Mouse (Mus musculus) kidney, embryonic 14.5 days (tissue): Measurements from ENCODE around the gene Astn2. TPM values are rescaled to one million over a fixed set of nuclear protein-coding genes. Genes with fewer than 3 reads are reported as not detected.

Source experiments
- ATAC-seq: fragments of 200-750 bp; cut with Nextera tagmentation; 2 replicates; pipeline ENCODE4 v1.8.0; 2017; ENCODE audit warnings: moderate number of reproducible peaks, mild to moderate bottlenecking, moderate TSS enrichment, moderate library complexity; ENCODE audit not compliant: low FRiP score, low TSS enrichment
- H3K27ac ChIP-seq: fragments of 300-500 bp; sonication (generic); 2 replicates; pipeline ENCODE4 v1.5.1; 2014; ENCODE audit warnings: low read depth, mild to moderate bottlenecking, low read length, moderate library complexity, mixed read lengths
- H3K27me3 ChIP-seq: fragments of 300-500 bp; sonication (generic); 2 replicates; pipeline ENCODE4 v1.6.1; 2014; ENCODE audit warnings: mild to moderate bottlenecking, low read length; ENCODE audit not compliant: control insufficient read depth, insufficient read depth
- H3K36me3 ChIP-seq: fragments of 300-500 bp; sonication (generic); 2 replicates; pipeline ENCODE4 v1.6.1; 2014; ENCODE audit warnings: low read length, mixed read lengths; ENCODE audit not compliant: control insufficient read depth, insufficient read depth
- H3K4me1 ChIP-seq: fragments of 300-500 bp; sonication (generic); 2 replicates; pipeline ENCODE4 v1.6.1; 2014; ENCODE audit warnings: low read length, mixed read lengths; ENCODE audit not compliant: control insufficient read depth, insufficient read depth
- H3K4me2 ChIP-seq: fragments of 300-500 bp; sonication (generic); replicated peaks from 2 replicates; pipeline ENCODE4 v1.6.1; 2014; ENCODE audit warnings: low read depth, mild to moderate bottlenecking, low read length
- H3K4me3 ChIP-seq: fragments of 300-500 bp; sonication (generic); 2 replicates; pipeline ENCODE4 v1.5.1; 2014; ENCODE audit warnings: mild to moderate bottlenecking, low read length
- H3K9ac ChIP-seq: fragments of 300-500 bp; sonication (generic); 2 replicates; pipeline ENCODE4 v1.6.1; 2014; ENCODE audit warnings: low read depth, mild to moderate bottlenecking, low read length, moderate library complexity
- H3K9me3 ChIP-seq: fragments of 300-500 bp; sonication (generic); 2 replicates; pipeline ENCODE4 v1.6.1; 2016; ENCODE audit warnings: low read length; ENCODE audit not compliant: control insufficient read depth
- WGBS: fragments of 180-500 bp; shearing (Covaris S2); extraction: QIAGEN DNeasy Blood & Tissue Kit; methylation state at CpG from one replicate; pipeline ENCODE4 v1.1.7; 2014; 5-methylcytosine and 5-hydroxymethylcytosine counted together
- polyA plus RNA-seq: library from polyadenylated mRNA; unstranded; fragments of >200 nt; fragmentation: Nextera tagmentation; extraction: Ambion mirVana; gene quantifications from 2 replicates; pipeline ENCODE4 v1.2.1, GENCODE M21; 2014

The Astn2 gene
- polyA plus RNA-seq, 1 experiment from 2014 or later: 0.60 TPM

- Histone ChIP-seq H3K9ac (no peak overlapping the region), H3K4me2 (no peak overlapping the region), H3K27me3 (no peaks in the 10 kb centered on the region), H3K36me3 (no peaks in the 10 kb centered on the region), H3K4me1 (no peaks in the 10 kb centered on the region), H3K27ac (no peak overlapping the region), H3K9me3 (no peaks in the 10 kb centered on the region), H3K4me3 (no peak overlapping the region)
- WGBS: 96% methylated on average over 4 of the region's 4 CpGs
- no peak for ATAC-seq
These were observed 1005.0 kb downstream of the Astn2 start for GRCm38 (mm10) chr4:65399457-65399856.

DNA sequence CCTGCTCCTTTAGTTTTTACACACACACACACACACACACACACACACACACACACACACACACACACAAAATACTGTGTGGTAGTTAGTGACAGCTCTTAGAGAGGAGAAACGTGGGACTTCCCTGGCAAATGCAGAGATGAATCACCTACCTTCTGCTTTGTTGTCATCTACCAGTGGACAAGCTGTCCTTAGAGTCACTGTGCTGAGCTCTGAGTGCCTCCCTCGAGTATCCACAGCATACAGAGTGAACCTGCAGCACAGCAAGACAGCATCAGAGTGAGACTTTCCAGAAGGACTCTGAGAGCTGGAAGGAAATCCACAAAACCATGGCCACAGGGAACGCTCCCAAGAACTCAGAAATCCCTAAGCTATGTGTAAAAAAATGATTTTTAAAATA lies 1007.6 kb downstream of the Astn2 start:
- Histone ChIP-seq H3K36me3 (no peaks in the 10 kb centered on the region), H3K9me3 (no peaks in the 10 kb centered on the region), H3K4me2 (no peak overlapping the region), H3K4me1 (no peaks in the 10 kb centered on the region), H3K4me3 (no peak overlapping the region), H3K27ac (no peak overlapping the region), H3K9ac (no peak overlapping the region), H3K27me3 (no peaks in the 10 kb centered on the region)
- ATAC-seq: no peak
- WGBS: 74% methylated on average over 3 of the region's 3 CpGs

GRCm38 (mm10) chr4:65391001-65391400 lies 1013.4 kb downstream of the Astn2 start:
- 0 out of 2 replicates have a peak, but pooled peaks cover 6% of the 10 kb centered on the region for H3K4me1 ChIP-seq
- H3K27me3 ChIP-seq: no peaks in the 10 kb centered on the region
- H3K9me3 ChIP-seq: no peaks in the 10 kb centered on the region
- H3K4me3 ChIP-seq: no peak overlapping the region
- no peak overlapping the region for H3K27ac ChIP-seq
- ATAC-seq: peak; percentile 95
- WGBS: 21% methylated on average over 4 of the region's 4 CpGs
- H3K4me2 ChIP-seq: no peak overlapping the region
- no peaks in the 10 kb centered on the region for H3K36me3 ChIP-seq
- no peak overlapping the region for H3K9ac ChIP-seq

GRCm38 (mm10) chr4:65383070-65383469 lies 1021.3 kb downstream of the Astn2 start:
- no peaks in the 10 kb centered on the region for H3K27me3 ChIP-seq
- no peaks in the 10 kb centered on the region for H3K4me1 ChIP-seq
- WGBS: 84% methylated on average over 4 of the region's 4 CpGs
- no peaks in the 10 kb centered on the region for H3K36me3 ChIP-seq
- no peak for ATAC-seq
- H3K27ac ChIP-seq: no peak overlapping the region
- no peaks in the 10 kb centered on the region for H3K9me3 ChIP-seq
- no peak overlapping the region for H3K4me2 ChIP-seq
- H3K4me3 ChIP-seq: no peak overlapping the region
- H3K9ac ChIP-seq: no peak overlapping the region

DNA sequence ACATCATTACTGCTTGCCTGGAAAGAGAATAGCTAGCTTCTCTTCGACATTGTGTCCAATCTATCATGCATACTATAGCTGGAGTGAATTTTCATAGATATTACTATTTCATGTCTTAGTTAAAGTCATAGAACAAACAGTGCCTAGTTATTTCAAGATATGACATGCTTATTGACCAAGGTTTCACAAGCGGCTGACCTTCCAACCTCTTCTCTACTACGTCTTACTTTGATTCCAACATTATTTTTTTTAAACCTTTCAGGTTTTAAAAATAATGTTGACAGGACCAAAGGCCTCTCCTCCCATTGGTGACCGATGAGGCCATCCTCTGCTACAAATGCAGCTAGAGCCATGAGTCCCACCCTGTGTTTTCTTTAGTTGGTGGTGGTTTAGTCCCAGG lies 1025.0 kb downstream of the Astn2 start:
- no peak for ATAC-seq
- no peak overlapping the region for H3K27ac ChIP-seq
- H3K4me1 ChIP-seq: no peaks in the 10 kb centered on the region
- no peak overlapping the region for H3K4me3 ChIP-seq
- no peaks in the 10 kb centered on the region for H3K9me3 ChIP-seq
- no peak overlapping the region for H3K4me2 ChIP-seq
- no peak overlapping the region for H3K9ac ChIP-seq
- no peaks in the 10 kb centered on the region for H3K27me3 ChIP-seq
- WGBS: 80% methylated on average over 4 of the region's 4 CpGs
- H3K36me3 ChIP-seq: no peaks in the 10 kb centered on the region

DNA sequence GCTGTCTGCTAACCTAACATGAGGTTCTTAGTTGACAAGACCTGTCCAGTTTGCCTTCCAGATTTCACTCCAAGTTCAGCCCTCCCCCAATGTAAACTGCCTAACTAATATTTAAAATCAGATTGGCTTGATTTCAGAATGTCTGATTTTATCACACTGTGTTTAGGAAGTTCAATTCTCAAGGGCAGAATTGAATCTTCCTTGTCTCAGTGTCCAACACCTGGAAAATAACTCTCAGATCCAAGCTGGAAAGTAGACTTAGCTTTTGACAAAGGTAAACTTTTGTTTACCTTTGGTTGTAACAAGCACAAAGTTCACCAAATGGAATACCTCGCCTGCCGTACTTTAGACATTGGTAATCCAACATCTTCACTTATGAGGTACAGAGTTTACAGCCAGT lies 1027.8 kb downstream of the Astn2 start:
- WGBS: 85% methylated on average over 2 of the region's 2 CpGs

DNA sequence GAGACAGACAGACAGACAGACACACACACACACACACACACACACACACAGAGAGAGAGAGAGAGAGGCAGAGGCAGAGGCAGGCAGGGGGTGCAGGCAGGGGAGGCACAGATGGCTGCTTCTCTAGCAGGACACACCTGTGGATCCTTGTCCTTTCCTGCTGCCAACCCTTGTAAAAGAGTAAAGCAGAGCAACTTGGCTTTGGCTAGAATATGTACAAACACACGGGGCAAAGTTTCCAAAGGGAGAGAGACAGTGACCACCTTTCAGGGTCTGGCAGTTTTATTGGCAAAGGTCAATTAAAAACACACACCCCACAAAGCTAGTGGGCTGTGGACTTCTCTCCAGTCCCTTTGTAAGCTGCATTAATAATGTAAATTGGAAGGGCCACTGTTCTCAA lies 1030.6 kb downstream of the Astn2 start:
- H3K9ac ChIP-seq: no peak overlapping the region
- 21% methylated on average over 1 of the region's 1 CpGs for WGBS
- no peak overlapping the region for H3K4me3 ChIP-seq
- H3K4me1 ChIP-seq: no peaks in the 10 kb centered on the region
- H3K27me3 ChIP-seq: no peaks in the 10 kb centered on the region
- H3K9me3 ChIP-seq: peaks cover 4% of the 10 kb centered on the region; the same call in 1 of the 2 replicates
- H3K27ac ChIP-seq: no peak overlapping the region
- no peak overlapping the region for H3K4me2 ChIP-seq
- no peaks in the 10 kb centered on the region for H3K36me3 ChIP-seq
- ATAC-seq: no peak; the same call in 1 of the 2 replicates

More for the DNA sequence above, 1027.8 kb downstream of the Astn2 start:
- H3K27ac ChIP-seq: no peak overlapping the region
- no peaks in the 10 kb centered on the region for H3K27me3 ChIP-seq
- H3K9ac ChIP-seq: no peak overlapping the region
- no peak for ATAC-seq
- no peaks in the 10 kb centered on the region for H3K9me3 ChIP-seq
- H3K36me3 ChIP-seq: no peaks in the 10 kb centered on the region
- H3K4me1 ChIP-seq: no peaks in the 10 kb centered on the region
- no peak overlapping the region for H3K4me2 ChIP-seq
- H3K4me3 ChIP-seq: no peak overlapping the region

DNA sequence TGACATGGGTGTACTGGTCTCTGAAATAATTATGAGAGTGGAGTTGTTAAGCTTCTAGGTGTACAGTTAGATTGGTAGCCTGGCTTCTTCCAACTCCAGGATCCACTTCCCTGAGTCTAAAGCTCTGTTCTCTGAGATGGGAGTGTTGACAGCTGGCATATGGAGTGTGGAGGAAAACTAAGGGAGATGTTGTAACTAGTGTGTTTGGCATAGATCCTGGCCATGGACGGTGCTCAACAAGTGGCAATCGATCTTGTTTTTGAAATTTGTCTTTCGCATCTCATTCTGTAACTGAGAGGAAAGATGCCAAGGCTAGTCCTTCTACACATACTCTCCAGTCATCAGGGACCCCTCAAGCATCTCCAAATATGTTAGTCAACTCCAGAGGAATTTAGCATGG lies 1031.7 kb downstream of the Astn2 start:
- H3K4me1 ChIP-seq: no peaks in the 10 kb centered on the region
- ATAC-seq: no peak
- H3K9me3 ChIP-seq: peaks cover 4% of the 10 kb centered on the region; the same call in 1 of the 2 replicates
- H3K36me3 ChIP-seq: no peaks in the 10 kb centered on the region
- no peak overlapping the region for H3K27ac ChIP-seq
- no peak overlapping the region for H3K4me2 ChIP-seq
- no peak overlapping the region for H3K9ac ChIP-seq
- no peak overlapping the region for H3K4me3 ChIP-seq
- 89% methylated on average over 3 of the region's 3 CpGs for whole genome bisulfite sequencing
- no peaks in the 10 kb centered on the region for H3K27me3 ChIP-seq

- no peak for ATAC-seq
- Histone ChIP-seq H3K9me3 (peaks cover 4% of the 10 kb centered on the region; the same call in 1 of the 2 replicates), H3K27ac (no peak overlapping the region), H3K4me2 (no peak overlapping the region), H3K36me3 (no peaks in the 10 kb centered on the region), H3K27me3 (no peaks in the 10 kb centered on the region), H3K9ac (no peak overlapping the region), H3K4me3 (no peak overlapping the region), H3K4me1 (0 out of 2 replicates have a peak, but pooled peaks cover 3% of the 10 kb centered on the region)
These were observed 1037.3 kb downstream of the Astn2 start for GRCm38 (mm10) chr4:65367135-65367534.
